Mouse (Mus musculus): ENCODE data around the gene Fkbp3. TPM values are rescaled to one million over a fixed set of nuclear protein-coding genes. Genes with fewer than 3 reads are reported as not detected.

Gene Fkbp3
- polyA plus RNA-seq, 1 experiment from 2014 or later = 349 TPM

GRCm38 (mm10) chr12:65048799-65049198 is 25.0 kb downstream of the Fkbp3 start:
- H3K4me2 ChIP-seq (ENCODE audit: low read depth, low read length) = no peak overlapping the region
- H3K9me3 ChIP-seq (ENCODE audit: control insufficient read depth, low read length) = no peaks in the 10 kb centered on the region
- H3K9ac ChIP-seq (ENCODE audit: low read length) = no peak overlapping the region
- H3K27ac ChIP-seq (ENCODE audit: low read length) = no peak overlapping the region
- H3K4me3 ChIP-seq (ENCODE audit: low read length) = no peak overlapping the region
- no peaks in the 10 kb centered on the region for H3K27me3 ChIP-seq (ENCODE audit: control insufficient read depth, insufficient read depth, low read depth, low read length)
- peaks cover 13% of the 10 kb centered on the region for H3K36me3 ChIP-seq (ENCODE audit: control insufficient read depth, insufficient read depth, low read length)
- ATAC-seq (ENCODE audit: low read depth) = no peak
- no peaks in the 10 kb centered on the region for H3K4me1 ChIP-seq (replicated peaks; ENCODE audit: control insufficient read depth, insufficient read depth, low read length)

- no peaks in the 10 kb centered on the region for H3K27me3 ChIP-seq (ENCODE audit: control insufficient read depth, insufficient read depth, low read depth, low read length)
- H3K27ac ChIP-seq (ENCODE audit: low read length) = no peak overlapping the region
- WGBS = 26% methylated on average over 4 of the region's 4 CpGs
- no peak for ATAC-seq (ENCODE audit: low read depth)
- peak overlapping the region; percentile 91 for H3K4me3 ChIP-seq (ENCODE audit: low read length)
- H3K4me1 ChIP-seq (replicated peaks; ENCODE audit: control insufficient read depth, insufficient read depth, low read length) = peaks cover 9% of the 10 kb centered on the region
- 0 out of 2 replicates have a peak, but pooled peaks cover 2% of the 10 kb centered on the region for H3K36me3 ChIP-seq (ENCODE audit: control insufficient read depth, insufficient read depth, low read length)
- peak overlapping the region; percentile 79 for H3K4me2 ChIP-seq (ENCODE audit: low read depth, low read length)
- 0 out of 2 replicates have a peak overlapping the region, but pooled peaks have one; percentile 24 for H3K9ac ChIP-seq (ENCODE audit: low read length)
- H3K9me3 ChIP-seq (ENCODE audit: control insufficient read depth, low read length) = no peaks in the 10 kb centered on the region
Measured at GRCm38 (mm10) chr12:65037546-65037937, 36.3 kb downstream of the Fkbp3 start.

- no peaks in the 10 kb centered on the region for H3K27me3 ChIP-seq (ENCODE audit: control insufficient read depth, insufficient read depth, low read depth, low read length)
- ATAC-seq (ENCODE audit: low read depth) = no peak
- no peak overlapping the region for H3K27ac ChIP-seq (ENCODE audit: low read length)
- H3K36me3 ChIP-seq (ENCODE audit: control insufficient read depth, insufficient read depth, low read length) = no peaks in the 10 kb centered on the region
- H3K9me3 ChIP-seq (ENCODE audit: control insufficient read depth, low read length) = no peaks in the 10 kb centered on the region
- H3K4me2 ChIP-seq (ENCODE audit: low read depth, low read length) = peak overlapping the region; percentile 79
- H3K4me1 ChIP-seq (replicated peaks; ENCODE audit: control insufficient read depth, insufficient read depth, low read length) = peaks cover 9% of the 10 kb centered on the region
- H3K4me3 ChIP-seq (ENCODE audit: low read length) = peak overlapping the region; percentile 91
- peak overlapping the region; percentile 96 for H3K9ac ChIP-seq (ENCODE audit: low read length)
- WGBS = 12% methylated on average over 18 of the region's 18 CpGs
Measured at GRCm38 (mm10) chr12:65036892-65037545, 36.8 kb downstream of the Fkbp3 start.

- Histone ChIP-seq H3K27ac (ENCODE audit: low read length) (peak within 1 kb of the TSS; percentile 86), H3K36me3 (ENCODE audit: control insufficient read depth, insufficient read depth, low read length) (no peaks in the 10 kb centered on the region), H3K9ac (ENCODE audit: low read length) (peak within 1 kb of the TSS; percentile 96), H3K9me3 (ENCODE audit: control insufficient read depth, low read length) (no peaks in the 10 kb centered on the region), H3K27me3 (ENCODE audit: control insufficient read depth, insufficient read depth, low read depth, low read length) (no peaks in the 10 kb centered on the region), H3K4me3 (ENCODE audit: low read length) (peak within 1 kb of the TSS; percentile 91), H3K4me1 (replicated peaks; ENCODE audit: control insufficient read depth, insufficient read depth, low read length) (peaks cover 9% of the 10 kb centered on the region), H3K4me2 (ENCODE audit: low read depth, low read length) (peak within 1 kb of the TSS; percentile 79)
- 0% methylated on average over 64 of the region's 65 CpGs for WGBS
- peak; percentile 97 for ATAC-seq (ENCODE audit: low read depth)
Measured at GRCm38 (mm10) chr12:65036190-65036870, 37.5 kb downstream of the Fkbp3 start, which contains the start of gene Prpf39. Prpf39 (plus strand) TSS chr12:65036333.

- Histone ChIP-seq H3K36me3 (ENCODE audit: control insufficient read depth, insufficient read depth, low read length) (no peaks in the 10 kb centered on the region), H3K27ac (ENCODE audit: low read length) (no peak overlapping the region), H3K4me1 (replicated peaks; ENCODE audit: control insufficient read depth, insufficient read depth, low read length) (peaks cover 9% of the 10 kb centered on the region), H3K4me3 (ENCODE audit: low read length) (peak overlapping the region; percentile 91), H3K4me2 (ENCODE audit: low read depth, low read length) (peak overlapping the region; percentile 79), H3K9ac (ENCODE audit: low read length) (peak overlapping the region; percentile 96), H3K9me3 (ENCODE audit: control insufficient read depth, low read length) (no peaks in the 10 kb centered on the region), H3K27me3 (ENCODE audit: control insufficient read depth, insufficient read depth, low read depth, low read length) (no peaks in the 10 kb centered on the region)
- 44% methylated on average over 8 of the region's 8 CpGs for WGBS
- peak; percentile 3; the same call in 1 of the 2 replicates for ATAC-seq (ENCODE audit: low read depth)
Measured at GRCm38 (mm10) chr12:65035839-65036189, 38.0 kb downstream of the Fkbp3 start.

- Histone ChIP-seq H3K4me1 (replicated peaks; ENCODE audit: control insufficient read depth, insufficient read depth, low read length) (no peaks in the 10 kb centered on the region), H3K27ac (ENCODE audit: low read length) (no peak overlapping the region), H3K4me3 (ENCODE audit: low read length) (no peak overlapping the region), H3K36me3 (ENCODE audit: control insufficient read depth, insufficient read depth, low read length) (peaks cover 3% of the 10 kb centered on the region; the same call in 1 of the 2 replicates), H3K4me2 (ENCODE audit: low read depth, low read length) (no peak overlapping the region), H3K9ac (ENCODE audit: low read length) (no peak overlapping the region), H3K9me3 (ENCODE audit: control insufficient read depth, low read length) (no peaks in the 10 kb centered on the region), H3K27me3 (ENCODE audit: control insufficient read depth, insufficient read depth, low read depth, low read length) (no peaks in the 10 kb centered on the region)
- 91% methylated on average over 6 of the region's 6 CpGs for WGBS
- no peak for ATAC-seq (ENCODE audit: low read depth)
Measured at GRCm38 (mm10) chr12:65022842-65023241, 51.0 kb downstream of the Fkbp3 start.

Other genes with a start within 250 kb of the Fkbp3 start
- gene Gm527, start 156.1 kb downstream of the Fkbp3 start, polyA plus RNA-seq (2015; fragmentation: Nextera tagmentation; extraction: Ambion mirVana) = 1.0 and 1.1 TPM in 2 replicates
- gene Klhl28, start 108.5 kb downstream of the Fkbp3 start, polyA plus RNA-seq (2015; fragmentation: Nextera tagmentation; extraction: Ambion mirVana) = 14.1 and 15.3 TPM in 2 replicates
- 28.4 and 32.2 TPM in 2 replicates for gene Togaram1, start 108.2 kb downstream of the Fkbp3 start, polyA plus RNA-seq (2015; fragmentation: Nextera tagmentation; extraction: Ambion mirVana)
- 50.2 and 51.0 TPM in 2 replicates for gene Prpf39, start 37.7 kb downstream of the Fkbp3 start, polyA plus RNA-seq (2015; fragmentation: Nextera tagmentation; extraction: Ambion mirVana)
- gene Fancm, start 1.6 kb upstream of the Fkbp3 start, polyA plus RNA-seq (2015; fragmentation: Nextera tagmentation; extraction: Ambion mirVana) = 6.3 and 7.9 TPM in 2 replicates
- 58.7 and 66.7 TPM in 2 replicates for gene Mis18bp1, start 98.6 kb upstream of the Fkbp3 start, polyA plus RNA-seq (2015; fragmentation: Nextera tagmentation; extraction: Ambion mirVana)
- not detected in 2 replicates for gene Wdr20rt, start 151.5 kb upstream of the Fkbp3 start, polyA plus RNA-seq (2015; fragmentation: Nextera tagmentation; extraction: Ambion mirVana)